Mouse (Mus musculus) heart, embryonic 13.5 days (tissue): ENCODE measurements around the gene Olfr131. TPM values are rescaled to one million over a fixed set of nuclear protein-coding genes. Genes with fewer than 3 reads are reported as not detected.
"Not testable (repeated sequence)": the region's sequence is repeated elsewhere in the genome, so short reads cannot be mapped to it uniquely, and the experiment has no call there.

Source experiments
- ATAC-seq: fragments of 200-750 bp; cut with Nextera tagmentation; 2 replicates; pipeline ENCODE4 v1.8.0; 2017; ENCODE audit warnings: moderate TSS enrichment; ENCODE audit not compliant: insufficient number of reproducible peaks, low FRiP score, low TSS enrichment; ENCODE audit errors: extremely low read depth
- H3K27ac ChIP-seq: fragments of 300-500 bp; sonication (generic); replicated peaks from 2 replicates; pipeline ENCODE4 v1.5.1; 2015; ENCODE audit warnings: moderate library complexity, mild to moderate bottlenecking, inconsistent platforms
- H3K27me3 ChIP-seq: fragments of 300-500 bp; sonication (generic); replicated peaks from 2 replicates; pipeline ENCODE4 v1.6.1; 2015; ENCODE audit warnings: mild to moderate bottlenecking, inconsistent platforms
- H3K36me3 ChIP-seq: fragments of 300-500 bp; sonication (generic); 2 replicates; pipeline ENCODE4 v1.6.1; 2015; ENCODE audit warnings: mild to moderate bottlenecking, inconsistent platforms
- H3K4me1 ChIP-seq: fragments of 300-500 bp; sonication (generic); 2 replicates; pipeline ENCODE4 v1.6.1; 2015; ENCODE audit warnings: inconsistent platforms
- H3K4me2 ChIP-seq: fragments of 300-500 bp; sonication (generic); 2 replicates; pipeline ENCODE4 v1.6.1; 2015; ENCODE audit warnings: inconsistent platforms, mild to moderate bottlenecking, moderate library complexity
- H3K4me3 ChIP-seq: fragments of 300-500 bp; sonication (generic); 2 replicates; pipeline ENCODE4 v1.5.1; 2015; ENCODE audit warnings: moderate library complexity, mild to moderate bottlenecking, inconsistent platforms
- H3K9ac ChIP-seq: fragments of 300-500 bp; sonication (generic); 2 replicates; pipeline ENCODE4 v1.6.1; 2015; ENCODE audit warnings: inconsistent platforms, mild to moderate bottlenecking, moderate library complexity
- H3K9me3 ChIP-seq: fragments of 300-500 bp; sonication (generic); 2 replicates; pipeline ENCODE4 v1.6.1; 2016; ENCODE audit warnings: inconsistent platforms
- WGBS: fragments of 180-500 bp; shearing (Covaris S2); methylation state at CpG from one replicate; pipeline ENCODE4 v1.1.7; 2015; ENCODE audit warnings: mixed read lengths; 5-methylcytosine and 5-hydroxymethylcytosine counted together
- polyA plus RNA-seq: library from polyadenylated mRNA; unstranded; fragments of >200 nt; fragmentation: Nextera tagmentation; extraction: Ambion mirVana; gene quantifications from 2 replicates; pipeline ENCODE4 v1.2.1, GENCODE M21; 2015

Gene Olfr131
- not detected in 2 replicates for polyA plus RNA-seq

GRCm38 (mm10) chr17:38088593-38088992 lies at the start of gene Olfr131:
Gene Olfr131 (minus strand): TSS chr17:38088693.
- ATAC-seq: no peak
- H3K27ac ChIP-seq: no peak within 1 kb of the TSS
- H3K4me2 ChIP-seq: no peak within 1 kb of the TSS
- no peaks in the 10 kb centered on the region for H3K9me3 ChIP-seq
- no peaks in the 10 kb centered on the region for H3K27me3 ChIP-seq
- no peak within 1 kb of the TSS for H3K9ac ChIP-seq
- H3K4me3 ChIP-seq: no peak within 1 kb of the TSS
- H3K4me1 ChIP-seq: no peaks in the 10 kb centered on the region
- no peaks in the 10 kb centered on the region for H3K36me3 ChIP-seq

DNA sequence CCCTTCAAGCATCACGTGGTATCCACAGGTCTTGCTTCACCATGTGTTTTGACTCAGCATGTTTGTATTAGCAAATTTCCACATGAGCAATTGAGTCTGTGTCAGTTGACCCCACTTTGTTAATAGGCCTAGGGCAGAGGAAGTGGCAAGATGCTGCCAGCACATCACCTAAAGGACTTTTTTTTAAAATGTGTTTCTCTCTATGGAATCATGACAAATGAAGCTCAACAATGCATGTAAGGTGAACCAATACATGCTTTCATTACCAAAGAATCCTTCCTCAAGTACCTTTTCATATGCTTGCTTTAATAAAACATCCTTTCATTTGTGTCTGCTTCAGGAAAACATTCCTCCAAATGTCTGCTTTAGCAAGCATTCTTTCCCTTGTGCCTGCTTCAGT lies 45.9 kb upstream of the Olfr131 start, which contains the start of gene Olfr132:
Olfr132 (minus strand) TSS at position 101 of the 400 bp plus-strand sequence.
- Histone ChIP-seq H3K27me3 (no peaks in the 10 kb centered on the region), H3K36me3 (no peaks in the 10 kb centered on the region), H3K9ac (no peak within 1 kb of the TSS), H3K9me3 (no peaks in the 10 kb centered on the region), H3K4me1 (no peaks in the 10 kb centered on the region), H3K4me3 (no peak within 1 kb of the TSS), H3K27ac (no peak within 1 kb of the TSS), H3K4me2 (no peak within 1 kb of the TSS)
- ATAC-seq: no peak
- WGBS: 60% methylated on average over 1 of the region's 1 CpGs

- not testable (repeated sequence) for H3K4me2 ChIP-seq, H3K27ac ChIP-seq, ATAC-seq, H3K4me1 ChIP-seq, H3K27me3 ChIP-seq, H3K36me3 ChIP-seq, H3K4me3 ChIP-seq, H3K9ac ChIP-seq
- WGBS: 54% methylated on average over 3 of the region's 3 CpGs
- peaks cover 22% of the 10 kb centered on the region; the same call in 1 of the 2 replicates for H3K9me3 ChIP-seq
Observed at GRCm38 (mm10) chr17:38125371-38125770, 36.9 kb upstream of the Olfr131 start.

DNA sequence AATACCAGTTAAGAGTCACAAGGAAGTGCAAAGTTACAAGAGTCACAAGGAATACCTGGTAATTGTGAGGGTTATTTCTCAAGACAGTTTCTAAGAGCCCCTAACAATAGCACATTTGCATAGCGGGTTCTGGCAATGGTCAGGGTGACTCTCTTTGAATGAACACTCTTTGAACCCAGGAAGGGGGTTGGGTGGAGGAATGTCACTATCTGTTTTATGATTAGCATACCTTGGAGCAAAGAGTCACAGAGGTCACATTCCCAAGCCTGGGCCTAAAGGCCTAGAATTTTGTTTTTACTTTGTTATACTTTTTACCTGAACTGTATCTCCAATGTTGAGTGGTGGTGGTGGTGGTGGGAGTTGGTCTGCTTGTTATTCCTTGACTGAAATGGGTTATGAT lies 35.7 kb upstream of the Olfr131 start:
- H3K9ac ChIP-seq, H3K4me2 ChIP-seq, H3K4me1 ChIP-seq, H3K27ac ChIP-seq, H3K27me3 ChIP-seq, ATAC-seq, H3K36me3 ChIP-seq, H3K4me3 ChIP-seq: not testable (repeated sequence)
- WGBS: 53% methylated on average over 1 of the region's 1 CpGs
- H3K9me3 ChIP-seq: peaks cover 22% of the 10 kb centered on the region; the same call in 1 of the 2 replicates

GRCm38 (mm10) chr17:38082364-38082763 lies 6.1 kb downstream of the Olfr131 start:
- H3K4me1 ChIP-seq: no peaks in the 10 kb centered on the region
- 76% methylated on average over 4 of the region's 4 CpGs for WGBS
- peaks cover 13% of the 10 kb centered on the region for H3K9me3 ChIP-seq
- H3K4me2 ChIP-seq: no peak overlapping the region
- H3K4me3 ChIP-seq: no peak overlapping the region
- no peak for ATAC-seq
- H3K27ac ChIP-seq: no peak overlapping the region
- no peaks in the 10 kb centered on the region for H3K27me3 ChIP-seq
- no peaks in the 10 kb centered on the region for H3K36me3 ChIP-seq
- H3K9ac ChIP-seq: no peak overlapping the region

GRCm38 (mm10) chr17:38063621-38064020 lies 24.9 kb downstream of the Olfr131 start, which contains the start of gene Olfr130:
Gene Olfr130 (plus strand): TSS chr17:38063921.
- Histone ChIP-seq H3K36me3 (no peaks in the 10 kb centered on the region), H3K9ac (no peak within 1 kb of the TSS), H3K9me3 (peaks cover 2% of the 10 kb centered on the region; the same call in 1 of the 2 replicates), H3K27me3 (no peaks in the 10 kb centered on the region), H3K4me2 (no peak within 1 kb of the TSS), H3K4me1 (no peaks in the 10 kb centered on the region), H3K27ac (no peak within 1 kb of the TSS), H3K4me3 (no peak within 1 kb of the TSS)
- WGBS: 74% methylated on average over 1 of the region's 1 CpGs
- ATAC-seq: no peak

DNA sequence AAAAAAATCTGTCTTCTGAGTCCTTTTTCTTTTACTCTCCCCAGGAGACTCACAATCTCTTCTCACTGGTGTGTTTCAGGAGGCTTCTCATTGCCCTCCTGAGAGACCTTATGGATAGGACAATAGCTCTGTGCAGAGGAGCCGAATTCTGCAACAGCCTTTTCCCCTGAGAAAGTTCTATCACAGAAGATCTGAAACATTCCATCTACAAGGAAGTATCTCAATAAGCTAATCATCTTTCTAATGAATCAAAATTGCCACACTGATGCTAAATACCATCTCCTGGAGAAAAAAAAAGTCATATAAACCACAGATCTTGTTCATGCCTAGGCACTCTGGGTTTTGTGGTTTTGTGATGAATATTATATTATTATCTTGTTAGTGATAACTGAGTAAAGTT lies 28.5 kb downstream of the Olfr131 start, which contains the start of gene Olfr129:
Olfr129 (minus strand) TSS at position 101 of the 400 bp plus-strand sequence.
- Histone ChIP-seq H3K27ac (no peak within 1 kb of the TSS), H3K9ac (no peak within 1 kb of the TSS), H3K4me2 (no peak within 1 kb of the TSS), H3K4me1 (no peaks in the 10 kb centered on the region), H3K9me3 (peaks cover 3% of the 10 kb centered on the region; the same call in 1 of the 2 replicates), H3K4me3 (no peak within 1 kb of the TSS), H3K36me3 (no peaks in the 10 kb centered on the region), H3K27me3 (no peaks in the 10 kb centered on the region)
- WGBS: 43% methylated on average over 1 of the region's 1 CpGs
- no peak for ATAC-seq

Other genes starting within 250 kb of the Olfr131 start
- not detected in 2 replicates for gene Olfr126, start 241.2 kb downstream of the Olfr131 start, polyA plus RNA-seq
- gene Olfr127, start 188.3 kb downstream of the Olfr131 start, polyA plus RNA-seq: not detected in 2 replicates
- not detected in 2 replicates for gene Olfr128, start 168.1 kb downstream of the Olfr131 start, polyA plus RNA-seq
- gene Olfr761, start 135.6 kb downstream of the Olfr131 start, polyA plus RNA-seq: not detected in 2 replicates
- not detected in 2 replicates for gene Olfr129, start 28.6 kb downstream of the Olfr131 start, polyA plus RNA-seq
- not detected in 2 replicates for gene Olfr130, start 24.8 kb downstream of the Olfr131 start, polyA plus RNA-seq
- gene Olfr132, start 45.8 kb upstream of the Olfr131 start, polyA plus RNA-seq: not detected in 2 replicates
- not detected in 2 replicates for gene Olfr133, start 56.6 kb upstream of the Olfr131 start, polyA plus RNA-seq
- not detected in 2 replicates for gene Olfr134, start 82.7 kb upstream of the Olfr131 start, polyA plus RNA-seq
- gene Olfr135, start 115.6 kb upstream of the Olfr131 start, polyA plus RNA-seq: not detected in 2 replicates
- gene Olfr138, start 172.3 kb upstream of the Olfr131 start, polyA plus RNA-seq: not detected in 2 replicates
- not detected in 2 replicates for gene Olfr137, start 218.9 kb upstream of the Olfr131 start, polyA plus RNA-seq
- gene Olfr136, start 241.1 kb upstream of the Olfr131 start, polyA plus RNA-seq: not detected in 2 replicates